10 mouse cellular contexts compared by ENCODE assay signal in the genomic region with DNA sequence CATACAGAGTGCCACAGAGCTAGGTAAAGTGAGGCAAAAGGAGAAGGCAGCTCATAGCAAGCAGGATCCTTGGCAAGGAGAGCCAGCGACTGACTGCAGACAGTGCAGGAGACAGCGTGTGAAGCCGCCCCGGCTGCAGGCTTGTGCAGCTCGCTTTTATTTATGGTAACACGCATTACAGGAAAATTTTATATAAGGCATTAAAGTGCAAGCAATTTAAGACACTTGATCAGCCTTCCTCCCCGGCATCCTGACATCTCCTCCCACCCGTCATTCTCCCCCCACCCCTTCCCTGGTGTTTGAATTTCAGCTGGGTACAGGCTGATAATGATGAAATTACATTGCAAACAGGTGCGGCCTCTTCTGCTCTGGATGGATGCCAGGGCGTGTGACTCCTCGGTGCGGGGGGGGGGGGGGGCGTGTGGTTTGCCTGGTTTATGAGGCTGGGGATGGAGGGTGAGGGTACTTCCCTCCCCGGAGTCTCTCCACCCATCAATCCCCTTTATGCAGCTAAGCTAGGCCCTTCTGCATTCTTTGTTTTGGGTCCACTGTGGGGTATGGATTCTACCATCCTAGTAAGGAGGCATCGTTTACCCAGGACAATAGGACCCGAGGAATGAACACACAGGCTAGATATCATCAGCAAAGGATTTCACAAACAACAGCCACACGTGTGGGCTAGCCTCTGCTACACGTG.
A peak's percentile ranks its signal among the peaks of the same experiment; 100 is the strongest.
DNase-seq lines count a peak whose midpoint lies in the region; ATAC-seq lines count a peak whose summit lies in the region.
"Had no signal": no experiment of that assay in that cellular context is flagged by ENCODE, and none has a peak within 500 bp of the region (broad histone marks: within the 10 kb centered on the region; RNA-seq: fewer than 3 reads in every experiment).

No protein-coding gene starts in this region.

- no peaks in the 10 kb centered on the region for H3K9me3 ChIP-seq in embryonic facial prominence, embryonic 14.5 days (ENCODE audit: control insufficient read depth, low read length)
- no peaks in the 10 kb centered on the region for H3K9me3 ChIP-seq in neural tube, embryonic 14.5 days (ENCODE audit: control insufficient read depth, low read length)

- no peaks in the 10 kb centered on the region for H3K36me3 ChIP-seq in embryonic facial prominence, embryonic 14.5 days (ENCODE audit: control insufficient read depth, insufficient read depth, low read length)
- H3K36me3 ChIP-seq in neural tube, embryonic 14.5 days (ENCODE audit: control insufficient read depth, insufficient read depth, low read length) = no peaks in the 10 kb centered on the region

- H3K4me1 ChIP-seq in embryonic facial prominence, embryonic 14.5 days (ENCODE audit: control insufficient read depth, insufficient read depth, low read length) = 0 out of 2 replicates have a peak, but pooled peaks cover 3% of the 10 kb centered on the region
- H3K4me1 ChIP-seq in neural tube, embryonic 14.5 days (ENCODE audit: control insufficient read depth, insufficient read depth, low read length) = 0 out of 2 replicates have a peak, but pooled peaks cover 3% of the 10 kb centered on the region

- ATAC-seq in embryonic facial prominence, embryonic 14.5 days (ENCODE audit: low read depth) = peak; percentile 66
- peak; percentile 88 for ATAC-seq in frontal cortex, adult (ENCODE audit: low TSS enrichment)
- ATAC-seq in neural tube, embryonic 14.5 days (ENCODE audit: low read depth) = peak; percentile 41; the same call in 1 of the 2 replicates

- no peak overlapping the region for H3K4me3 ChIP-seq in embryonic facial prominence, embryonic 14.5 days (ENCODE audit: low read depth, low read length)
- no peak overlapping the region for H3K4me3 ChIP-seq in neural tube, embryonic 14.5 days (ENCODE audit: low read depth, low read length)
- H3K4me3 ChIP-seq: heart, adult 2 months; myocyte had no signal

- 41% methylated on average over 18 of the region's 18 CpGs for WGBS in embryonic facial prominence, embryonic 14.5 days
- WGBS in neural tube, embryonic 14.5 days = 52% methylated on average over 17 of the region's 18 CpGs

- DNase-seq in layer of hippocampus, adult 9-11 months = peak; percentile 6
- no peak for DNase-seq in layer of hippocampus, postnatal 10 days (ENCODE audit: low spot score in 2 of 2)
- peak; percentile 64 for DNase-seq in embryonic facial prominence, embryonic 14.5 days (ENCODE audit: low spot score)
- DNase-seq in embryo, embryonic 11 days = no peak
- no peak for DNase-seq in thymus, postnatal 36 days
- DNase-seq: cerebellum, adult 11-12 months; heart, adult 2 months had no signal

- H3K4me2 ChIP-seq in embryonic facial prominence, embryonic 14.5 days (ENCODE audit: low read depth, low read length) = no peak overlapping the region
- no peak overlapping the region for H3K4me2 ChIP-seq in neural tube, embryonic 14.5 days (ENCODE audit: low read depth, low read length)

- no peak overlapping the region for H3K9ac ChIP-seq in embryonic facial prominence, embryonic 14.5 days (ENCODE audit: low read depth, low read length)
- no peak overlapping the region for H3K9ac ChIP-seq in neural tube, embryonic 14.5 days (replicated peaks; ENCODE audit: low read depth, low read length)

- no peaks in the 10 kb centered on the region for H3K27me3 ChIP-seq in embryonic facial prominence, embryonic 14.5 days (replicated peaks; ENCODE audit: control insufficient read depth, insufficient read depth, low read length)
- H3K27me3 ChIP-seq in neural tube, embryonic 14.5 days (ENCODE audit: control insufficient read depth, insufficient read depth, low read length) = no peaks in the 10 kb centered on the region

- no peak overlapping the region for H3K27ac ChIP-seq in embryonic facial prominence, embryonic 14.5 days (replicated peaks; ENCODE audit: low read depth, low read length)
- peak overlapping the region; percentile 48; the same call in 1 of the 2 replicates for H3K27ac ChIP-seq in neural tube, embryonic 14.5 days (ENCODE audit: low read depth, low read length)
- H3K27ac ChIP-seq: heart, adult 2 months had no signal

Comparison
In these comparisons a context has a peak if more than half of its experiments do, and no peak if none do; other contexts are left out.
1. DNase-seq: peak in layer of hippocampus, adult 9-11 months (single experiment) and embryonic facial prominence, embryonic 14.5 days (single experiment); none in layer of hippocampus, postnatal 10 days (0 of 2), embryo, embryonic 11 days (single experiment) and thymus, postnatal 36 days (0 of 2).
2. Peak in every context shown above with its lines, with median percentiles within 50 percentile points of each other: ATAC-seq.